Mouse (Mus musculus) forebrain, embryonic 16.5 days (tissue): Measurements from ENCODE around the gene Topaz1. TPM values are rescaled to one million over a fixed set of nuclear protein-coding genes. Genes with fewer than 3 reads are reported as not detected.
A peak's percentile ranks its signal among the peaks of the same experiment; 100 is the strongest.
"Not testable (repeated sequence)": the region's sequence is repeated elsewhere in the genome, so short reads cannot be mapped to it uniquely, and the experiment has no call there.

Experiments
- ATAC-seq: fragments of 200-750 bp; cut with Nextera tagmentation; 2 replicates; pipeline ENCODE4 v1.8.0; 2017; ENCODE audit warnings: mild to moderate bottlenecking, moderate library complexity
- H3K27ac ChIP-seq: fragments of 300-500 bp; sonication (generic); 2 replicates; pipeline ENCODE4 v1.5.1; 2014; ENCODE audit warnings: low read length, control low read depth
- H3K27me3 ChIP-seq: fragments of 300-500 bp; sonication (generic); replicated peaks from 2 replicates; pipeline ENCODE4 v1.6.1; 2014; ENCODE audit warnings: low read length; ENCODE audit not compliant: control insufficient read depth, insufficient read depth
- H3K36me3 ChIP-seq: fragments of 300-500 bp; sonication (generic); 2 replicates; pipeline ENCODE4 v1.6.1; 2014; ENCODE audit not compliant: control insufficient read depth, insufficient read depth
- H3K4me1 ChIP-seq: fragments of 300-500 bp; sonication (generic); replicated peaks from 2 replicates; pipeline ENCODE4 v1.6.1; 2014; ENCODE audit warnings: low read length; ENCODE audit not compliant: control insufficient read depth, insufficient read depth
- H3K4me2 ChIP-seq: fragments of 300-500 bp; sonication (generic); 2 replicates; pipeline ENCODE4 v1.6.1; 2014; ENCODE audit warnings: mild to moderate bottlenecking, low read length, control low read depth
- H3K4me3 ChIP-seq: fragments of 300-500 bp; sonication (generic); replicated peaks from 2 replicates; pipeline ENCODE4 v1.5.1; 2014; ENCODE audit warnings: mild to moderate bottlenecking, low read length, control low read depth
- H3K9ac ChIP-seq: fragments of 300-500 bp; sonication (generic); replicated peaks from 2 replicates; pipeline ENCODE4 v1.6.1; 2014; ENCODE audit warnings: low read depth, low read length, control low read depth
- H3K9me3 ChIP-seq: fragments of 300-500 bp; sonication (generic); 2 replicates; pipeline ENCODE4 v1.6.1; 2016; ENCODE audit warnings: low read length; ENCODE audit not compliant: control insufficient read depth
- WGBS: fragments of 180-500 bp; shearing (Covaris S2); extraction: QIAGEN DNeasy Blood & Tissue Kit; methylation state at CpG from one replicate; pipeline ENCODE4 v1.1.7; 2014; 5-methylcytosine and 5-hydroxymethylcytosine counted together
- polyA plus RNA-seq: library from polyadenylated mRNA; unstranded; fragments of >200 nt; fragmentation: Nextera tagmentation; extraction: Ambion mirVana; gene quantifications from 2 replicates; pipeline ENCODE4 v1.2.1, GENCODE M21; 2015

Topaz1 gene
- polyA plus RNA-seq, 1 experiment from 2014 or later = not detected

DNA sequence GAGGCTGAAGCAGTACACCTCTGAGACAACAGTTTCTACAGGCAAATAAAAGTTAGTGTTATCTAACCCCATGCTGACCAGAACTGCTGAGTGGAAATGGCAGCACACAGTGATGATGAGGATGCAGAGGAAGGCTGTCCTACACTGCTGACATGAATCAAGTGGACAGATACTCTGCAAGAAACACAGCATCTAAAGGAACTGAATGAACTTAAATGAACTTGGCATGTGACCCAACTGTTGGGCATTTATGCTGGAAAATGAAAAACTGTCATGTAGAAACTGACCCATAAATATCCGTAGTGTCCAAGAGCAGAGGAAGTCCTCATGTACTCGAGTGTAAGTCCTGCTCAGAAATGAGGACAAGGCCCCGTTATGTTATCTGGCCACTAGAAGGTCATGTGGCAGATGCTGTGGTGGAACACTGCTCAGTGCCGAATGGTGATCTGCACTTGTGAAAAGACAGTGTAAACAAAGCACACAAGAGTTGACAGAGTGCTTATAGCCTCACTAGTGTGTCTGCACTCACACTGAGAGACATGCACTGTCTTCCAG, 82.8 kb downstream of the Topaz1 start:
- Histone ChIP-seq H3K4me3 (no peak overlapping the region), H3K27ac (no peak overlapping the region), H3K9me3 (no peaks in the 10 kb centered on the region), H3K4me1 (no peaks in the 10 kb centered on the region), H3K9ac (no peak overlapping the region), H3K27me3 (no peaks in the 10 kb centered on the region), H3K4me2 (no peak overlapping the region), H3K36me3 (peaks cover 14% of the 10 kb centered on the region)
- ATAC-seq = no peak
- 83% methylated on average over 4 of the region's 4 CpGs for WGBS

DNA sequence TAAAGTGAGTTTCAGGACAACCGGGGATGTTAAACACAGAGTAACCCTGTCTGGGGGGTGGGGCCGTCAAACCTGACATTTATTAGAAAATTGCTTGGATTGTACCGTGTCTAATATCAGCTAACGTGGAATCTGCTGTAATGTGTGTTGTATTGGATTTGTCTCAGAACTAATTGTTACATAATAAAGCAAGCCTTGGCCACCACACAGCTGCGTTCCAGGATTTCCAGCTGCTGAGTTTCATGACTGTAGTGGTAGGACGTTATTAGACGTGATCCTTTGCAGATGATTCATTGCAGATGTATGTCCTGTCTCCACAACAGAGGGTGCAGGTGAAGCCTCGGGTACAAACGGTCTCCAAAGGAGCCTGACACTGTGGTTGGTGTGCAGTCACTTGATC, 89.0 kb downstream of the Topaz1 start:
- H3K4me2 ChIP-seq = no peak overlapping the region
- peak overlapping the region; percentile 48 for H3K27ac ChIP-seq
- no peak overlapping the region for H3K4me3 ChIP-seq
- ATAC-seq = no peak
- H3K27me3 ChIP-seq = no peaks in the 10 kb centered on the region
- peaks cover 13% of the 10 kb centered on the region for H3K4me1 ChIP-seq
- no peaks in the 10 kb centered on the region for H3K9me3 ChIP-seq
- H3K36me3 ChIP-seq = peaks cover 2% of the 10 kb centered on the region; the same call in 1 of the 2 replicates
- no peak overlapping the region for H3K9ac ChIP-seq
- WGBS = 50% methylated on average over 9 of the region's 9 CpGs

DNA sequence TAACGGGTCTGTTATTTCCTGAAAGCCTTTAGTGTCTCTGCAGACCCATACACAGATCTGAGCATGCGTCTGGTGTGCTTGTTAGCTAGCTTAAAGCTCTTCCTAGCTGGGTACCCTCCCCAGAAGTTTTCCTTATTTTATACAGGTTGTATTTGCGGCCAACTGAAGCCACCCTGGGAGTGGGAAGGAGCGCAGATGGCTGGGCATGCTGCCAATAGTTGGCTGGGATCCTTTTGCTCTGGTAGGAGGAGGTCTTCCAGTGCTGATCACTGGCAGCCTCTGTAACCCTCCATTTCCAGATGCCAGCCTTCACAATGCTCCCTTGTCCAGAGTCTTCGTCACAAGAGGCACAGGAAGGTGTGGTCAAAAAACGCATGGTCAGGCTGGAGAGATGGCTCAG, 89.6 kb downstream of the Topaz1 start:
- Histone ChIP-seq H3K27ac (peak overlapping the region; percentile 48), H3K4me3 (no peak overlapping the region), H3K9ac (no peak overlapping the region), H3K27me3 (no peaks in the 10 kb centered on the region), H3K4me1 (peaks cover 13% of the 10 kb centered on the region), H3K36me3 (peaks cover 2% of the 10 kb centered on the region; the same call in 1 of the 2 replicates), H3K4me2 (no peak overlapping the region), H3K9me3 (no peaks in the 10 kb centered on the region)
- WGBS = 7% methylated on average over 6 of the region's 6 CpGs
- ATAC-seq = peak; percentile 93

DNA sequence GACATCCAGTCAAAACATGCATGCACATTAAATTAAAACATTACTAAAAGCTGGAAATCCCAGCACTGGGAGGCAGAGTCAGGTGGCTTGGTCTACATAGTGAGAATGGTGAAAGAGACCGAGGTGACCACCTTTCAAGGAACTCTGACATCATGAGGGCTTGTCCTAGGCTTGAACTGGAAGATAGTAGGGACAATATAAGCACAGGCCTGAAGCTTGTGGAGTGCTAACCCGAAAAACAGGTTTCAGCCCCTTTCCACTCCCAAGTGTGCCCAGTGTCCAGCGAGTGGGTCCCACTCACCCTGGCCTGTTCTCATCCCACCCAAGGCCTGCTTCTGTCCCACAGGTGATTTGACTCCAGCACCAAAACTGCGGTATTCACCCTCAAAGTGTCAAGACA, 90.1 kb downstream of the Topaz1 start:
- H3K36me3 ChIP-seq = peaks cover 2% of the 10 kb centered on the region; the same call in 1 of the 2 replicates
- H3K9ac ChIP-seq = no peak overlapping the region
- peak overlapping the region; percentile 34; the same call in 1 of the 2 replicates for H3K27ac ChIP-seq
- 74% methylated on average over 4 of the region's 4 CpGs for WGBS
- peaks cover 13% of the 10 kb centered on the region for H3K4me1 ChIP-seq
- peak; percentile 36; the same call in 1 of the 2 replicates for ATAC-seq
- no peaks in the 10 kb centered on the region for H3K27me3 ChIP-seq
- H3K9me3 ChIP-seq = no peaks in the 10 kb centered on the region
- H3K4me2 ChIP-seq = no peak overlapping the region
- no peak overlapping the region for H3K4me3 ChIP-seq

DNA sequence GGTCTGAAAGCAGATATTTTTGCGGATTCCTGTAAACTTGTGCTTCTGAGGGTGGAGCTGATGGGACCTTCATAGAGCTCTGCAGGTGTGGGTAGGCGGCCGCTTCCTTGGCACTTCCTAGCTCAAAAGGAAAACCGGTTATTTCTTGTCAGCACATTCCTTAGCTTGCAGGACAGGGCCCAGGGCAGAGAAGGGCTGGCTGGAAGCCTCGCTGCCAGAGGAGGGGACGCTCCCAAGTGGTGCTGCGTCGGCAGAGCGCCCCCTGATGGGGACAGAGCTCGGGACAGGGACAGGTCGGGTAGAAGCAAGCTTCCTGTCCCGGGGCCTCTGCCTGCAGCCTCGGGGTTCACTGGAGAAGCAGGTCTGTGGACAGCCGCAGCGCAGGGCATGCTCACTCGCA, 90.5 kb downstream of the Topaz1 start:
- H3K4me3 ChIP-seq = no peak overlapping the region
- H3K27me3 ChIP-seq = no peaks in the 10 kb centered on the region
- H3K9me3 ChIP-seq = no peaks in the 10 kb centered on the region
- no peak overlapping the region for H3K9ac ChIP-seq
- H3K4me1 ChIP-seq = peaks cover 13% of the 10 kb centered on the region
- H3K4me2 ChIP-seq = no peak overlapping the region
- peaks cover 2% of the 10 kb centered on the region; the same call in 1 of the 2 replicates for H3K36me3 ChIP-seq
- ATAC-seq = peak; percentile 41; the same call in 1 of the 2 replicates
- no peak overlapping the region for H3K27ac ChIP-seq
- whole genome bisulfite sequencing = 29% methylated on average over 16 of the region's 16 CpGs

DNA sequence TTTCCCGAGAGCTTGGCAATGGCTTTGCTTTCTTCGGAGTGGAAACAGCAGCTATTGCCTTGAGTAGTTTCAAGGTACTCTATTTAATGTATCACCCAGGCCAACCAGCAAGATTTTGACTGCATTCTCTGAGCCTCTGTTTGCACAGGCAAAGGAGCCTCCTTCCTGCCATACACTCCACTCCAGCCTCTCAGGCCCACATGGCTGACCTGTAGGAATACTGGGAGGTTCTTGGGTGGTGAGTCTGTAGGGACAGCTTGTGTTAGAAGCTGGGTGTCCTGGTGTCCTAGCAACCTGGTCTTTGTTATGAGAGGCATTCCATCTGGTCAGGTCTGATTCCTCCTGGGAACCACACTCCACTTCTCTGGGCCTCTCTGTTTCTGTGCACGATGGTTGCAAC, 96.6 kb downstream of the Topaz1 start, which contains the start of gene Gm35549:
Gm35549 (minus strand) TSS at position 276 of the 400 bp plus-strand sequence.
- Histone ChIP-seq H3K4me1 (peaks cover 7% of the 10 kb centered on the region), H3K27ac (no peak within 1 kb of the TSS), H3K27me3 (no peaks in the 10 kb centered on the region), H3K36me3 (peaks cover 6% of the 10 kb centered on the region), H3K4me2 (no peak within 1 kb of the TSS), H3K9ac (no peak within 1 kb of the TSS), H3K4me3 (no peak within 1 kb of the TSS), H3K9me3 (no peaks in the 10 kb centered on the region)
- ATAC-seq = no peak
- WGBS = 79% methylated on average over 3 of the region's 3 CpGs

DNA sequence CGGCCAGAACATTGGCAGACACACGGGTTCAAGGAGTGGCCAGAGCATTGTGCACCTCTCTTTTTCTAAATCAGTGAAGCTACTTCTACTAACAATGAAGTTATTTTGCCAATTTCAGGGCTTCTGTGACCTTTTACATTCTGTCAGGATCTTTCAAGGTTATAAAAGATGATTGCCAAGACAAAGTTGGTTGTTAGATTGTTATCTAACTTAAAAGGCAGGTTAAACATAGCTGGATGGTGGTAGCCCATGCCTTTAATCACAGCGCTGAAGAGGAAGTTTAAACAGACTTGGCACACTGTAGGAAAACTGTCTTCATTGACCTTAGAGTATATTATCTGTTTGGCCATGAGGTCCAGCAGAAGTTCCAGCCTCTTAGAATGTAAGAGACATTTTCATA, 98.5 kb downstream of the Topaz1 start:
- H3K27ac ChIP-seq = no peak overlapping the region

DNA sequence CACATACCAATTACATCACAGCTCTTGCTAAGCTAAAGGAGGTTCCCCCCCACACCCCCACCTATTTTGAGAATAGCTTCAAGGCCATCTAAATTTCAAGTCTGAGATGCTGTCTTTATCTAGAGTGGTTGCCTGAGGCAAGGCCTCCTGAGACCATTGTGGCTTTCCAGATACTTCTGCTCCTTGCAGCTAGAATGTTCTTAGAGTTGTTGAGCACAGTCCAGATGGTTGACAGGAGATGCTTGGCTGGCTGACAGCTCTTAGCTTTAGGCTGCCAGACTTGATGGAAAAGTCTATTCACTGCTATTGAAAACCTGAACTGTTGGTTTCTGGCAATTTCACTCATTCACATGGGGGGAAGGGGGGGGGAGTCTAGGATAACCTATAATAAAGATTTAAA, 99.0 kb downstream of the Topaz1 start:
- H3K9ac ChIP-seq = no peak overlapping the region
- H3K4me3 ChIP-seq = no peak overlapping the region
- no peak overlapping the region for H3K4me2 ChIP-seq
- no peak overlapping the region for H3K27ac ChIP-seq
- H3K4me1 ChIP-seq = peaks cover 7% of the 10 kb centered on the region
- ATAC-seq = peak; percentile 85
- H3K36me3 ChIP-seq = peaks cover 23% of the 10 kb centered on the region
- H3K27me3 ChIP-seq = no peaks in the 10 kb centered on the region
- H3K9me3 ChIP-seq = no peaks in the 10 kb centered on the region

More for the DNA sequence above, 98.5 kb downstream of the Topaz1 start:
- H3K4me2 ChIP-seq = no peak overlapping the region
- no peak overlapping the region for H3K9ac ChIP-seq
- H3K36me3 ChIP-seq = peaks cover 18% of the 10 kb centered on the region
- peaks cover 7% of the 10 kb centered on the region for H3K4me1 ChIP-seq
- no peaks in the 10 kb centered on the region for H3K27me3 ChIP-seq
- WGBS = 87% methylated on average over 3 of the region's 3 CpGs
- no peak overlapping the region for H3K4me3 ChIP-seq
- H3K9me3 ChIP-seq = no peaks in the 10 kb centered on the region
- no peak for ATAC-seq

DNA sequence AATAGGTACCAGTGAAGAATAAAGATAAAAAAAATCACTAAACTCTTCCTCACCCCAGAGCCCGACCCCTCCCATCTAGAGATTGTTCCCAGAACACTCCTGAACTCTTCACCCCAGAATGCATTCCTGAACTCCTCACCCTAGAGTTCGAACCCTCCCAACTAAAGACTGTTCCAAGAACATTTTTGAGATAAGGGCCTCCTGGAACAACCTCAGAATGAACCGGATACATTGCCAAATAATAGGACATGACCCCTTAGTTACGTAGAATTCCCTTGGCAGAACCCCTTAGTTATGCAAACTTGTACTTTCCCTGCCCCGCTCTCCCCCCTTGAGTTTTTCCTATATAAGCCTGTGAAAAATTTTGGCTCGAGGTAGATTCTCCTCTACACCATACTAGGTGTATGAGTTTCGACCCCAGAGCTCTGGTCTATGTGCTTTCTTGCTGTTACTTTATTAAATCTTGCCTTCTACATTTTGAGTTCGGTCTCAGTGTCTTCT, 100.7 kb downstream of the Topaz1 start:
- 94% methylated on average over 6 of the region's 8 CpGs for WGBS
- not testable (repeated sequence) for H3K9ac ChIP-seq, H3K27ac ChIP-seq, H3K9me3 ChIP-seq, H3K4me2 ChIP-seq, H3K4me3 ChIP-seq, H3K27me3 ChIP-seq, ATAC-seq, H3K4me1 ChIP-seq
- peaks cover 40% of the 10 kb centered on the region for H3K36me3 ChIP-seq
